Mouse (Mus musculus) urinary bladder, adult 2 months (tissue): ENCODE results near the gene Klk8. TPM values are rescaled to one million over a fixed set of nuclear protein-coding genes. Genes with fewer than 3 reads are reported as not detected.

Source experiments
- DNase-seq: peaks from one replicate; pipeline ENCODE4 v3.0.0; 2022; ENCODE audit warnings: low spot score
- polyA plus RNA-seq: library from polyadenylated mRNA; depleted of rRNA; stranded (reverse); fragments of >200 nt; gene quantifications from 2 replicates; pipeline ENCODE4 v1.2.3, GENCODE M21; 2012; rRNA removed

The Klk8 gene
- polyA plus RNA-seq, 1 experiment: 8.1 TPM

DNA sequence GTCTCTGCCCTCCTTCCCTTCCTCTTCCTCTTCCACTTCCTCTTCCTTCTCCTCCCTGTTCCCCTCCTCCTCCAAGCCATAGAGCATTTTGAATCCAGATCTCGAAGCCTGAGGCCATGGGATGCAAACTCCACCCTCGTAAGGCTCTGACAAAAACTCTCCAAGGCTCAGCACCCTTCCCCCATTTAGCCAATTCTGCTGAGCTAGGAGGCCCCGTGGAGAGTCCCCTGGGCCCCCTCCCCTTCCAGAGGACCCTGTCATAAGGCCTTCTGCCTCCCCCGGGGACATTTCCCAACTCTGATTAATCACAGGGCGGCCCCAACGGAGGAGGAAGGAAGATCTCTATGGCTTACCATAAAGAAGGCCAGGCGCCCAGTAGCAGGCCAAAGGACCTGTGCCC, 5.8 kb upstream of the Klk8 start, which contains the start of gene Klk9:
Klk9 (plus strand) TSS at position 301 of the 400 bp plus-strand sequence.
- no peak for DNase-seq

DNA sequence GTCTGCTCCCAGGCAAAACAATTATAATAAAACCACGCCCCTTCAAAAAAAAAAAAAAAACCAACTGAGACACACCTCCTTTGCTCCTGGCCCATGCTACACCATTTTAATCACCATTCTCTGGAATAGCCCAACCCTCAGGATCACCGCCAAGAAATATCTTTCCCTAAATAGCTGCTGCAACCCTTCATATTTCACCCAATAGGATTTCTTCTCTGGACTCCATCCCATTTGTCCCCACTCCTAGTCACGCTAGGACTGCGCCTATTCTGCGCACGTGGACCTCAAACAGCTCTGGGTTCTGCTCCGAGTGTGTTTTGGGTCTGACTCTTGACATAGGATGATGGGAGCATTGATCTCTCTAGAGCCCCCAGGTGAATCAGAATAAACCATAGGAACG, 1.0 kb upstream of the Klk8 start:
- DNase-seq: no peak

DNA sequence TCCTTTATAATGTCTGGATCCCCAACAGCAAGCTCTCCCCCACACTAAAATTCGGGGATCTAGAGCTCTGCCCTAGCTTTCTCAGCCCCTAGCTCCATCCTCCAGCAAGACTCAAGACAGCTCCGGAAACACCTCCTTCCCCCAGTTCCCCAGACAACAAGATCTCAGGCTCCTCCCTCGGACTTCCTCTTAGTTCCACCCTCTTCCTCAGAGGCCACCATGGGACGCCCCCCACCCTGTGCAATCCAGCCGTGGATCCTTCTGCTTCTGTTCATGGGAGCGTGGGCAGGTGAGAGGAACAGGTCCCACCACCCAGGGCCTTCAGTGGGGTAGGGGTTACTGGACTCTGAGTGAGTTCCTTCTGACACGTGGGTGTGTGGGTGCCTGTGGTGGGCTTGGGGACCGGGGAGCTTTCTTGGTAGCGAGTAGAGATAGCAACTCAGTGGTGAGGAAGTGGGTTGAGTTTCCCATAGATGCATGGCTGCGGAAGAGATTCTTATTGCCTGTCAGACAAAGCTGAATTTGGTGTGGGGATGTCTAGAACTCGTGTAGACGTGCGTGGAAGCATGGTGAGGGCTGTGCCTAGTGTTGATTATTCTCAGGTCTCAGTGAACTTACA, 576 bp downstream of the Klk8 start:
- no peak for DNase-seq

DNA sequence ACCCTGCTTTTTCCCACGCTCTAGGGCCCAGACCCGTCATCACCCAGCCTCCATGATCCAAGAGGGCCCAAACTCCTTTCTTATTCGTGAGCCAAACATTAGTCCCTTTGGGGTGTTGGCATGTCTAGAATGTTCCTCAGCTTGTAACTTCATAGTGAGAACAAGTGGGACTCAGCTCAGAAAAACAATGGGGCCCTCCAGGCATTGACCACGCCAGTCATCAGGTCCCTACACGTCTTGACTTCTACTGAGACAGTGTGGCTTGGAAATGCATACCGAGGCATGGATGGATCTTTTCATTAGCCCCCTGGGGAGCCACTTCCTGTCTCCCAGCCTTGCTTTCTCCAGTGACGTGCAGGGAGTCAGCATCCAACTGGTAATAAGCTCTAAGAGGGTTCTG, 2.5 kb downstream of the Klk8 start:
- no peak for DNase-seq

DNA sequence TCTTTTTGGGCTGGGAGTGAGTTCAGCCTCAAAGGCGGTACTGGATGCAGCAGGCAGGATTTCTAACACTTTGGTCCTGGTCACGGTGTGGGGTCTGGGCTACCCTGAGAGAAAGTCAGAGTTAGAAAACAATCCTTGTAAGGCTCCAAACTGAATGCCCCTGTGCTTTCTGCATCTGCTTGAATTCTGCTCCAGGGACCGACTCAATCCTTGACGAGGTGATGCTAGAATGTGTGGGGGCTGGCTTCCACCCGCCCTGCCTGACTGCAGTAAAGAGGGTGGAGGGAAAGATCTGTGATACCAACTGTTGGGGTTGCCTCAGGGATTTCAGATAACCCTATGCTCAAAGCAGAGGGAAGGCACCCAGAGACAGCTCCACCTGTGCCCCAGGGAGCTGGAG, 13.6 kb downstream of the Klk8 start, which contains the start of gene Klk7:
Klk7 (plus strand) TSS at position 301 of the 400 bp plus-strand sequence.
- DNase-seq: no peak

DNA sequence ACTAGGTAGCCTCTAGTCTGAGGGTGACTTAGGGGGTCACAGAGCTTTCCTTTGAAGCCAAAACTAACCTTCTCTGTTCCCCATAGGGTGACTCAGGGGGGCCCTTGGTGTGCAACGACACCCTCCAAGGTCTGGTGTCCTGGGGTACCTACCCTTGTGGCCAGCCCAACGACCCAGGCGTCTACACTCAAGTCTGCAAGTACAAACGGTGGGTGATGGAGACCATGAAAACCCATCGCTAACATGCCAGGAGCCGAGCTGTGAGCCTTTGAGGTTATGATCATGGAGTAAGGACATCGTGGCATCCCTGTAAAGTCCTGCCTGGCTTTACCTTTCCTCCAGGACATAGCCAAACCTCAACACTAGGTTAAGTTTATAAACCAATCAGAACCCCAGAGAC, 17.8 kb downstream of the Klk8 start:
- no peak for DNase-seq

DNA sequence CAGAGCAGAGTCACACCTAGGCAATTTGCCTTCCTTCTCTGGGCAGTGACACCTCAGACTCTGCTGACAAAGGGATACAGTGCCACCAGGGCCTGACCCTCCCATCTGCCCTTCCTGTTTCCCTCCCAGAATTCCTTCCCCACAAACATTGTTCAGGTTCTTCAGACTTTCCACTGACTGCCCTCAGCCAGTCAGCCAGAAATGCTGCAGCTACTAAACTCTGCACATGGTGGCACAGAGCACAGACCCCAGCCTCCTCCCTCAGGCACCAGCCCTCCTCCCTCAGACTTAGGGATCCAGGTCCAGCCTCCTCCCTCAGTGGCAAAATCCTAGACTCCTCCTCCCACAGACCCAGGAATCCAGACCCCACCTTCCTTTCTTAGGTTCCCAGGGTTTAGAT, 19.4 kb downstream of the Klk8 start:
- DNase-seq: no peak

DNA sequence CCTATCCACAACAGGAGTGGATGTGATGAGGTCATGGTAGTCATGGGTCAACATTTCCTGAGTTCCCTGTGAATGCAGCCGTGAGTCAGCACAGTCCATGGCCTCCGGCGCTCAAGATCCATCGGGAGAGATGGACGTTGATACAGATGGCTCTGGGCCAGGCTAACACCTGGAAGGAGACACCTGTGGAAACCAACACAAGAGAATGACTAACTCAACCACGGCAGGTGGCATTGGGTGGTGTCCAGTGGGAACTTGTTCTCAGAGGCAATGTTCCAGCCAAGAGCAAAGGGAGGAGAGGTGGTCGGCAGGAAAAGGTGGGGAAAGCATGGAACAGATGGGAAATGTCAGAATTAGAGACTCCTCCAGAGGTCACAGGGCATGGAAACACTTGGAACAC, 24.2 kb downstream of the Klk8 start:
- DNase-seq: no peak

DNA sequence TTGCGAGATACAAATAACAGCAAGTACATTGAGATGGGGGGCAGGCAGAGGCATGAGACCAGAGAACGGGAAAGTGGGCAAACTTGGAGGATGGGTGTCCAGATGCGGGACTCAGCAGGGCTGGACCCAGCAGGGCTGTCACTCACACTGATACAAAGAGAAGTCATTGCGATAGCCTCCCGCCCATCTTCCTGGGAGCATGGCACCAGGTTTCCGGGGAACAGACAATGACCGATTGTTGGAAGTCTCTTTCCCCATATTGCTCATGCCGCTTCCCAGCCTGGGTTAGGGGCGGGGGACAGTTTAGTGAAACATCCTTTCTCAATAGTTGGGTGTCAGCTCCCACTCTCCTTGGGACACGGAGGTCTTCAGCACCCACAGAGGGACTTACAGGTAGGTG, 26.8 kb downstream of the Klk8 start, which contains the start of gene Klk6:
Klk6 (plus strand) TSS at position 301 of the 400 bp plus-strand sequence.
- no peak for DNase-seq

DNA sequence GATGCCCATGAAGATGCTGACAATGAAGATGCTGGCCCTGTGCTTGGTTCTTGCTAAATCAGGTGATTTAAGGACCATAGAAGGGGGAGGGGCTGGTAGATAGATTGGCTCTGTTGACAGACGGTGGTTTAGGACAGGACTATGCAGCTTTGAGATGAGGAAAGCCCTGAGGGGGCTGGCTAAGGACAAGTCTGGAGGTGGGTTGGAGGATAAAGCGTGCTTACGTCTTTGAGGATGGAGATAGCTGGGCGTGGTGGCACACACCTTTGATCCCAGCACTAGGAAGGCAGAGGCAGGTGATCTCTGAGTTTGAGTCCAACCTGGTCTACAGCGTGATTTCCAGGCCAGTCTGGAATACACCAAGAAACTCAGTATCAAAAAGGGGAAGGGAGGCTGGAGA, 28.7 kb downstream of the Klk8 start:
- DNase-seq: no peak

DNA sequence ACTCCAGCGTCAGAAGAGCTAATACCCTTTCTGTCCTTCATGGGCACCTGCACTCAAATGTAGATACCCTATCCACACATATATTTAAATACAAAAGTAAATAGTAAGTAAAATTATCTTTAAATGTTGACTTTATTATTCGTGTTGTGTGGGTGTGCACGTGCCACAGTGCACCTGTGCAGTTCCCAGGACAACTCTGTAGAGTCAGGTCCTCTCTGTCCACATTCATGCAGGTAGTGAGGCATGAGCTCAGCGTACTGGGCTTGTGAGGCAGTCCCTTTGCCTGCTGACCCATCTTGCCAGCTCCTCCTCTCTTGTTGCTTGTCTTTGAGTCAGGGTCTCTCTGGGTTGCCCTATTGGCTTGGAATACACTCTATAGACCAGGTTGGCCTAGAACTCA, 30.3 kb downstream of the Klk8 start:
- DNase-seq: no peak

DNA sequence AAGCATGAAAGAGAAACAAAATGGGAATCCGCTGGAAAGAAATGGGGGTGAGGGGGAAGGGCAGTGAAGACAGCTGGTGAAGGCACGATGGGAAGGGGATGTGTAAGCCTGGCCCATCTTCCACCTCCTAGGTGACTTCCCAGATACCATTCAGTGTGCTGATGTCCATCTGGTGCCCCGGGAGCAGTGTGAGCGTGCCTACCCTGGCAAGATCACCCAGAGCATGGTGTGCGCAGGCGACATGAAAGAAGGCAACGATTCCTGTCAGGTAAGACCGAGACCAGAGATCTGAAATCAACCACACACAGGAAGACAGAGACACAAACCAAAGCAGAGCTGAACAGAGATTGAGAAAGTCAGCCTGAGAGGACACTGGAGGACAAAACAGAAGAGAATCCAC, 31.6 kb downstream of the Klk8 start:
- no peak for DNase-seq

DNA sequence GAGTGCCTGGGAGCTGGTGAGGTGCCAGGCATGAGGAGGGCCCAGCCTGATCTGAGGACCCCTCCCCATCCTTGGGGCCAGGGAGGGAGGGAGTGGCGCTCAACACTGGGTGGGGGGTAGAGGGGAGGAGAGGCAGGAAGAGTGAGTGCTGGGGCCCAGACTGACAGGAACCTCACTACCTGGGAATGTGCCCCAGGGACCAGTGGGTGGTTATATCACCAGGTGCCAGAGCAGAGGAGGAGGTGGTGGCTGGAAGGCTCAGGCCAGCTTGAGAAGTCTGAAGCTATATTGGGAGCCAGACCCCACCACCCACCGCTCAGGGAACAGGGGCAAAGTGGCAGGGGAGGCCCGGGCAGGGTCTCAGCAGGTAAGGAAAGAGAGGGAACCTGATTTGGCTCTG, 44.3 kb downstream of the Klk8 start, which contains the start of gene Klk5:
Klk5 (plus strand) TSS at position 271 of the 400 bp plus-strand sequence.
- no peak for DNase-seq

DNA sequence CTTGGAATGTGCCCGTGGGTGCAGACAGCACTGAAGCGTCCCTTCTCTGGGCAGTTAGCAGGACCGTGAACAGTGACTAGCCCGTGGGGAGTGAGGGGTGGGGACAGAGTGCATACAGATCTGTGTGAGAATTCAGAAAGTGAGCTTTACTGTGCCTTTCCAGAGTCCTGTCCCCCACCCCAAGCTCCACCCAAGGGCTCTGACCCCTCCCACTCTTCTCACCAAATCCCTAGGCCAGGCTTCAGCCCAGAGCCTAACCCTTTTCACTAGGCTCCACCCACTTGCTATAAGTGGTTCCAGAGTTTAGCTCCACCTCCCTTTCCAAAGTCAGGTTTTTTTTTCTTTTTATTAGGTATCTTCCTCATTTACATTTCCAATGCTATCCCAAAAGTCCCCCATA, 46.4 kb downstream of the Klk8 start:
- DNase-seq: no peak

DNA sequence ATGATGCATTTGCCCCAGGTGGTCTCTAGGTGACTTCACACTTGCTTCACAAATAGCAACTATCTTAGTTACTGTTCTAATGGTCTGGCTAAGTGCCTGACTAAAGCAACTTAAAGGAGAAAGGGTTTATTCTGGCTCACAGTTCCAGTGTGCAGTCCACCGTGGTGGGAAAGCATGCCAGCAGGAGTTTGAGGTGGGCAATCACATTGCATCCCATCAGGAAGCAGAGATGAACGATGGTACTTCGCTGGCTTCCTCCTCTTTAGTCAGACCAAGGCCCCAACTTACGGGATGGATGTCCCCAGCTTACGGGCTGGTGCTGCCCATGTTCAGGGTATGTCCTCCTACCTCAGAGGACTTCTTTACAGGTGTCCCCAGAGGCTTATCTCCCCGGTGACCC, 54.2 kb downstream of the Klk8 start:
- no peak for DNase-seq

Other genes with a start within 250 kb of the Klk8 start
- gene Zfp658, start 235.3 kb upstream of the Klk8 start, polyA plus RNA-seq: 4.0 and 4.3 TPM in 2 replicates
- gene Zfp719, start 218.0 kb upstream of the Klk8 start, polyA plus RNA-seq: 6.8 and 7.1 TPM in 2 replicates
- 0.03 TPM in 1 of 2 replicates, not detected in the other for gene Zfp819, start 190.4 kb upstream of the Klk8 start, polyA plus RNA-seq
- not detected in 2 replicates for gene Ceacam18, start 162.9 kb upstream of the Klk8 start, polyA plus RNA-seq
- 1.4 and 2.3 TPM in 2 replicates for gene Siglece, start 137.4 kb upstream of the Klk8 start, polyA plus RNA-seq
- 9.7 and 10.2 TPM in 2 replicates for gene Ctu1, start 125.6 kb upstream of the Klk8 start, polyA plus RNA-seq
- gene Klk14, start 107.2 kb upstream of the Klk8 start, polyA plus RNA-seq: 0.06 and 0.07 TPM in 2 replicates
- 0.36 and 0.83 TPM in 2 replicates for gene Klk13, start 85.0 kb upstream of the Klk8 start, polyA plus RNA-seq
- gene Klk12, start 28.7 kb upstream of the Klk8 start, polyA plus RNA-seq: not detected in 2 replicates
- gene Klk11, start 23.0 kb upstream of the Klk8 start, polyA plus RNA-seq: 0.23 TPM in 1 of 2 replicates, not detected in the other
- 0.49 and 0.59 TPM in 2 replicates for gene Klk10, start 16.5 kb upstream of the Klk8 start, polyA plus RNA-seq
- 0.04 TPM in 1 of 2 replicates, not detected in the other for gene Klk9, start 5.7 kb upstream of the Klk8 start, polyA plus RNA-seq
- gene Klk7, start 13.7 kb downstream of the Klk8 start, polyA plus RNA-seq: not detected in 2 replicates
- 0.30 TPM in 1 of 2 replicates, not detected in the other for gene Klk6, start 26.9 kb downstream of the Klk8 start, polyA plus RNA-seq
- not detected in 2 replicates for gene Klk5, start 44.4 kb downstream of the Klk8 start, polyA plus RNA-seq
- not detected in 2 replicates for gene Klk4, start 83.6 kb downstream of the Klk8 start, polyA plus RNA-seq
- gene Klk15, start 136.2 kb downstream of the Klk8 start, polyA plus RNA-seq: not detected in 2 replicates
- gene Klk1b8, start 153.1 kb downstream of the Klk8 start, polyA plus RNA-seq: not detected in 2 replicates
- gene Klk1b1, start 169.2 kb downstream of the Klk8 start, polyA plus RNA-seq: not detected in 2 replicates
- not detected in 2 replicates for gene Klk1b9, start 178.5 kb downstream of the Klk8 start, polyA plus RNA-seq
- not detected in 2 replicates for gene Klk1b11, start 198.3 kb downstream of the Klk8 start, polyA plus RNA-seq
- gene Klk1b26, start 214.6 kb downstream of the Klk8 start, polyA plus RNA-seq: not detected in 2 replicates